Mouse (Mus musculus): ENCODE data around the gene Ninj1.
A peak's percentile ranks its signal among the peaks of the same experiment; 100 is the strongest.

The Ninj1 gene

GRCm38 (mm10) chr13:49187288-49188218 is at the start of gene Ninj1:
Ninj1 (plus strand) TSS chr13:49187485.
- peak; percentile 78 to 81 for DNase-seq

- DNase-seq = peak in 1 of 2 experiments; percentile 37
These were observed 46.7 kb upstream of the Ninj1 start for GRCm38 (mm10) chr13:49140567-49140966.

- DNase-seq = no peak
These were observed 44.9 kb upstream of the Ninj1 start for GRCm38 (mm10) chr13:49142396-49142795.

- no peak for DNase-seq
These were observed 44.0 kb upstream of the Ninj1 start for GRCm38 (mm10) chr13:49143323-49143722.

GRCm38 (mm10) chr13:49144451-49144850 is 42.8 kb upstream of the Ninj1 start:
- DNase-seq = peak; percentile 81 to 84

- peak; percentile 69 to 76 for DNase-seq
These were observed 41.9 kb upstream of the Ninj1 start for GRCm38 (mm10) chr13:49145396-49145795.

GRCm38 (mm10) chr13:49146040-49146697 is 41.1 kb upstream of the Ninj1 start:
- DNase-seq = peak in 1 of 2 experiments; percentile 60

GRCm38 (mm10) chr13:49146698-49147006 is 40.6 kb upstream of the Ninj1 start:
- DNase-seq = no peak

GRCm38 (mm10) chr13:49147007-49147857 is 40.1 kb upstream of the Ninj1 start:
- peak; percentile 64 to 73 for DNase-seq

- peak; percentile 90 to 97 for DNase-seq
These were observed 39.4 kb upstream of the Ninj1 start, which contains the start of gene Wnk2 for GRCm38 (mm10) chr13:49147858-49148226. Wnk2 (minus strand) TSS chr13:49148014.

GRCm38 (mm10) chr13:49148687-49149086 is 38.6 kb upstream of the Ninj1 start:
- no peak for DNase-seq

- DNase-seq = no peak
These were observed 33.3 kb upstream of the Ninj1 start for GRCm38 (mm10) chr13:49154028-49154427.

- no peak for DNase-seq
These were observed 32.7 kb upstream of the Ninj1 start for GRCm38 (mm10) chr13:49154621-49155020.

- no peak for DNase-seq
These were observed 30.6 kb upstream of the Ninj1 start for GRCm38 (mm10) chr13:49156645-49157044.

GRCm38 (mm10) chr13:49158040-49158713 is 29.1 kb upstream of the Ninj1 start:
- no peak for DNase-seq

GRCm38 (mm10) chr13:49161236-49161635 is 26.0 kb upstream of the Ninj1 start:
- no peak for DNase-seq

GRCm38 (mm10) chr13:49162722-49163121 is 24.6 kb upstream of the Ninj1 start:
- DNase-seq = no peak

GRCm38 (mm10) chr13:49163645-49164044 is 23.6 kb upstream of the Ninj1 start:
- DNase-seq = no peak

- no peak for DNase-seq
These were observed 20.2 kb upstream of the Ninj1 start for GRCm38 (mm10) chr13:49167081-49167480.

GRCm38 (mm10) chr13:49169448-49170207 is 17.7 kb upstream of the Ninj1 start:
- DNase-seq = peak; percentile 94 to 98

GRCm38 (mm10) chr13:49170623-49171022 is 16.7 kb upstream of the Ninj1 start:
- DNase-seq = no peak

GRCm38 (mm10) chr13:49171729-49172128 is 15.6 kb upstream of the Ninj1 start:
- DNase-seq = no peak

Data from cerebellum, adult 18-20 months (tissue).